Mouse (Mus musculus) G1E-ER4 (cell line): ENCODE results near the gene Dapk3. TPM values are rescaled to one million over a fixed set of nuclear protein-coding genes. Genes with fewer than 3 reads are reported as not detected.

Experiments
- GATA1 ChIP-seq: IDR thresholded peaks from one replicate; pipeline ENCODE4 v1.8.0; 2012; ENCODE audit warnings: low read length, inconsistent platforms
- polyA plus RNA-seq: library from polyadenylated mRNA; stranded (reverse); fragments of >175 nt; gene quantifications from 2 replicates; pipeline ENCODE4 v1.2.3, GENCODE M21; 2012

Dapk3 gene
- polyA plus RNA-seq, 1 experiment, result 79.0 TPM

DNA sequence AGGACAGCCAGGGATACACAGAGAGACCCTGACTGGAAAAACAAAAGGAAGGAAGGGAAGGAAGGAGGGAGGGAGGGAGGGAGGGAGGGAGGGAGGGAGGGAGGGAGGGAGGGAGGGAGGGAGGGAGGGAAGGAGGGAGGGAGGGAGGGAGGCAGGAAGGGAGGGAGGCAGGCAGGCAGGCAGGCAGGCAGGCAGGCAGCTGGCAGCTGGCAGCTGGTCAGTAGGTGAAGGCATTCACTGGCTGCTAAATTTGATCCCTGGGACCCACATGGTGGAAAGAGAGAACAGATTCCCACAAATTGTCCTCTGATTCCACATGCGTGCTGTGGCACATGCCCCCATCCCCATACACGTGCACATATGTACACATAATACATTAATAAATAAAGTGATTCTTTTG is 55.8 kb downstream of the Dapk3 start:
- TF ChIP-seq GATA1, result no peak

DNA sequence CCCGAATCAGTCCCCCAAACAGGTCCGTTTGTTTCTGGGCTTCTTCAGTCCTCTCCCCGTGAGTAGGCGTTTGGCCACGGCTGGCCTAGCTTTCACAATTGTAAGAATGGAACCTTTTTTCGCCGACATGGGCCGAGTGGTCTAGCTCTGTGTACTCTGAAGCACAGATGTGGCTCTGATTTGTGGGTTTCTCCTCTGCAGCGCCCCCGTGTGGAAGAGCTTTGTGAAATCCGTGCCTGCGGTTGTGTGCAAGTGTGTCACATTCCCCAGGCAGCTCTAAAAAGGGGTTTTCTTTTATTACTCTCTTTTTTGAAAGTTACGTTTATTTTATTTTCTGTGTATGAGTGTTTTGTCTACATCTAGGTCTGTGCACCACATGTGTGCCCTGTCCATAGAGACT is 58.1 kb downstream of the Dapk3 start:
- no peak for TF ChIP-seq GATA1

DNA sequence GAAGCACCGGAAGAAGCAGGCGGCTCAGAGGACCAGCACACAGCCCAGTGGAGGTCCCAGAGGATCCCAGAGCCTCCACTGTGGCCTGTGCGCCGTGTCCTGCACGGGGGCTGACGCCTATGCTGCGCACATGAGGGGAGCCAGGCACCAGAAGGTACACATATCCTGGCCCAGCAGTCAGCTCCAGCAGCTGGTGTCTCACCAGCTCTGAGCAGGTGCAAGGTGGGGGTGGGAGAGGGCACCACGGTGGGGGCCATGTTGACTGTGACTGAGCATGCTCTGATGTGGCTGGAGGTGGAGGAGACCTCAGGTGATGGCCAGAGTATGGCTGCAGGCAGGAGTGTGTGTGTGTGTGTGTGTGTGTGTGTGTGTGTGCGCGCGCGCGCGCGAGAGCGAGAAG is 59.2 kb downstream of the Dapk3 start:
- TF ChIP-seq GATA1, result no peak

Other genes starting within 250 kb of the Dapk3 start
- gene Gng7, start 168.1 kb upstream of the Dapk3 start, polyA plus RNA-seq, result 0.43 and 0.56 TPM in 2 replicates
- gene Diras1, start 157.3 kb upstream of the Dapk3 start, polyA plus RNA-seq, result not detected in 2 replicates
- 11.6 and 12.0 TPM in 2 replicates for gene Slc39a3, start 145.6 kb upstream of the Dapk3 start, polyA plus RNA-seq
- 175 and 216 TPM in 2 replicates for gene Sgta, start 122.8 kb upstream of the Dapk3 start, polyA plus RNA-seq
- 100 and 104 TPM in 2 replicates for gene Thop1, start 113.0 kb upstream of the Dapk3 start, polyA plus RNA-seq
- not detected in 2 replicates for gene Creb3l3, start 84.1 kb upstream of the Dapk3 start, polyA plus RNA-seq
- 394 and 482 TPM in 2 replicates for gene Map2k2, start 77.1 kb upstream of the Dapk3 start, polyA plus RNA-seq
- 103 and 129 TPM in 2 replicates for gene Zbtb7a, start 47.8 kb upstream of the Dapk3 start, polyA plus RNA-seq
- 74.1 and 84.8 TPM in 2 replicates for gene Pias4, start 15.1 kb upstream of the Dapk3 start, polyA plus RNA-seq
- gene Eef2, start 6.4 kb upstream of the Dapk3 start, polyA plus RNA-seq, result 1,558 and 2,919 TPM in 2 replicates
- gene 4930442H23Rik, start 844 bp downstream of the Dapk3 start, polyA plus RNA-seq, result not detected in 2 replicates
- gene Nmrk2, start 19.0 kb downstream of the Dapk3 start, polyA plus RNA-seq, result not detected in 2 replicates
- gene Atcay, start 47.8 kb downstream of the Dapk3 start, polyA plus RNA-seq, result not detected in 2 replicates
- 0.66 and 0.84 TPM in 2 replicates for gene Zfr2, start 50.1 kb downstream of the Dapk3 start, polyA plus RNA-seq
- not detected in 2 replicates for gene Matk, start 69.9 kb downstream of the Dapk3 start, polyA plus RNA-seq
- 633 and 674 TPM in 2 replicates for gene Mrpl54, start 83.9 kb downstream of the Dapk3 start, polyA plus RNA-seq
- 111 and 135 TPM in 2 replicates for gene Apba3, start 84.0 kb downstream of the Dapk3 start, polyA plus RNA-seq
- gene Tjp3, start 108.6 kb downstream of the Dapk3 start, polyA plus RNA-seq, result 1.4 TPM in 2 replicates
- gene Pip5k1c, start 110.0 kb downstream of the Dapk3 start, polyA plus RNA-seq, result 139 and 210 TPM in 2 replicates
- gene Cactin, start 138.1 kb downstream of the Dapk3 start, polyA plus RNA-seq, result 74.5 and 82.9 TPM in 2 replicates
- not detected in 2 replicates for gene Tbxa2r, start 145.7 kb downstream of the Dapk3 start, polyA plus RNA-seq
- gene Gipc3, start 160.3 kb downstream of the Dapk3 start, polyA plus RNA-seq, result not detected in 2 replicates
- gene Hmg20b, start 167.5 kb downstream of the Dapk3 start, polyA plus RNA-seq, result 186 and 236 TPM in 2 replicates
- 38.2 and 39.2 TPM in 2 replicates for gene Mfsd12, start 174.5 kb downstream of the Dapk3 start, polyA plus RNA-seq
- 0.40 and 0.50 TPM in 2 replicates for gene 4930404N11Rik, start 182.8 kb downstream of the Dapk3 start, polyA plus RNA-seq
- gene Fzr1, start 195.5 kb downstream of the Dapk3 start, polyA plus RNA-seq, result 99.0 and 111 TPM in 2 replicates
- 216 and 292 TPM in 2 replicates for gene Dohh, start 201.4 kb downstream of the Dapk3 start, polyA plus RNA-seq
- 0.22 and 0.38 TPM in 2 replicates for gene Gm48551, start 201.5 kb downstream of the Dapk3 start, polyA plus RNA-seq
- gene Gm48552, start 206.0 kb downstream of the Dapk3 start, polyA plus RNA-seq, result 7.0 and 10.7 TPM in 2 replicates
- 0.68 and 0.69 TPM in 2 replicates for gene Smim24, start 210.0 kb downstream of the Dapk3 start, polyA plus RNA-seq